Mouse (Mus musculus): ENCODE results near the gene Ldb2.

The Ldb2 gene

GRCm38 (mm10) chr5:44504786-44505185 lies 294.7 kb downstream of the Ldb2 start:
- Histone ChIP-seq H3K9me3 (ENCODE audit: low read length) (0 out of 2 replicates have a peak, but pooled peaks cover 6% of the 10 kb centered on the region), H3K36me3 (ENCODE audit: insufficient read depth, low read length) (no peaks in the 10 kb centered on the region), H3K4me1 (replicated peaks; ENCODE audit: low read depth, low read length) (no peaks in the 10 kb centered on the region), H3K4me3 (replicated peaks; ENCODE audit: low read length) (no peak overlapping the region), H3K27me3 (ENCODE audit: insufficient read depth, low read length) (no peaks in the 10 kb centered on the region)
- TF ChIP-seq POU5F1 (IDR thresholded peaks at IDR 0.05; ENCODE audit: borderline replicate concordance, low read length) (no peak), CTCF (conservative IDR thresholded peaks at IDR 0.05; ENCODE audit: low read length) (no peak), NANOG (IDR thresholded peaks at IDR 0.05; ENCODE audit: borderline replicate concordance, low read length) (no peak)

- H3K36me3 ChIP-seq (ENCODE audit: insufficient read depth, low read length), result no peaks in the 10 kb centered on the region
- H3K9me3 ChIP-seq (ENCODE audit: low read length), result 0 out of 2 replicates have a peak, but pooled peaks cover 4% of the 10 kb centered on the region
- no peaks in the 10 kb centered on the region for H3K27me3 ChIP-seq (ENCODE audit: insufficient read depth, low read length)
- H3K4me1 ChIP-seq (replicated peaks; ENCODE audit: low read depth, low read length), result no peaks in the 10 kb centered on the region
- no peak overlapping the region for H3K4me3 ChIP-seq (replicated peaks; ENCODE audit: low read length)
- TF ChIP-seq POU5F1 (IDR thresholded peaks at IDR 0.05; ENCODE audit: borderline replicate concordance, low read length) (no peak), NANOG (IDR thresholded peaks at IDR 0.05; ENCODE audit: borderline replicate concordance, low read length) (no peak), CTCF (conservative IDR thresholded peaks at IDR 0.05; ENCODE audit: low read length) (no peak)
Measured at GRCm38 (mm10) chr5:44498229-44498628, 301.3 kb downstream of the Ldb2 start.

GRCm38 (mm10) chr5:44496854-44497253 lies 302.6 kb downstream of the Ldb2 start:
- no peaks in the 10 kb centered on the region for H3K36me3 ChIP-seq (ENCODE audit: insufficient read depth, low read length)
- no peak overlapping the region for H3K4me3 ChIP-seq (replicated peaks; ENCODE audit: low read length)
- H3K9me3 ChIP-seq (ENCODE audit: low read length), result no peaks in the 10 kb centered on the region
- 0 out of 2 replicates have a peak, but pooled peaks cover 2% of the 10 kb centered on the region for H3K27me3 ChIP-seq (ENCODE audit: insufficient read depth, low read length)
- TF ChIP-seq NANOG (IDR thresholded peaks at IDR 0.05; ENCODE audit: borderline replicate concordance, low read length) (no peak), CTCF (conservative IDR thresholded peaks at IDR 0.05; ENCODE audit: low read length) (no peak), POU5F1 (IDR thresholded peaks at IDR 0.05; ENCODE audit: borderline replicate concordance, low read length) (no peak)
- H3K4me1 ChIP-seq (replicated peaks; ENCODE audit: low read depth, low read length), result no peaks in the 10 kb centered on the region

GRCm38 (mm10) chr5:44495092-44495491 lies 304.4 kb downstream of the Ldb2 start:
- H3K36me3 ChIP-seq (ENCODE audit: insufficient read depth, low read length), result no peaks in the 10 kb centered on the region
- 0 out of 2 replicates have a peak, but pooled peaks cover 2% of the 10 kb centered on the region for H3K27me3 ChIP-seq (ENCODE audit: insufficient read depth, low read length)
- H3K4me3 ChIP-seq (replicated peaks; ENCODE audit: low read length), result no peak overlapping the region
- TF ChIP-seq POU5F1 (IDR thresholded peaks at IDR 0.05; ENCODE audit: borderline replicate concordance, low read length), result no peak
- peaks cover 5% of the 10 kb centered on the region; the same call in 1 of the 2 replicates for H3K9me3 ChIP-seq (ENCODE audit: low read length)
- H3K4me1 ChIP-seq (replicated peaks; ENCODE audit: low read depth, low read length), result no peaks in the 10 kb centered on the region

- H3K9me3 ChIP-seq (ENCODE audit: low read length), result peaks cover 13% of the 10 kb centered on the region; the same call in 1 of the 2 replicates
- H3K27me3 ChIP-seq (ENCODE audit: insufficient read depth, low read length), result 0 out of 2 replicates have a peak, but pooled peaks cover 2% of the 10 kb centered on the region
- no peaks in the 10 kb centered on the region for H3K4me1 ChIP-seq (replicated peaks; ENCODE audit: low read depth, low read length)
- H3K36me3 ChIP-seq (ENCODE audit: insufficient read depth, low read length), result no peaks in the 10 kb centered on the region
- TF ChIP-seq POU5F1 (IDR thresholded peaks at IDR 0.05; ENCODE audit: borderline replicate concordance, low read length) (no peak), NANOG (IDR thresholded peaks at IDR 0.05; ENCODE audit: borderline replicate concordance, low read length) (no peak), CTCF (conservative IDR thresholded peaks at IDR 0.05; ENCODE audit: low read length) (no peak)
- no peak overlapping the region for H3K4me3 ChIP-seq (replicated peaks; ENCODE audit: low read length)
Measured at GRCm38 (mm10) chr5:44494133-44494532, 305.3 kb downstream of the Ldb2 start.

GRCm38 (mm10) chr5:44491526-44491925 lies 308.0 kb downstream of the Ldb2 start:
- H3K9me3 ChIP-seq (ENCODE audit: low read length), result peaks cover 15% of the 10 kb centered on the region; the same call in 1 of the 2 replicates
- H3K4me3 ChIP-seq (replicated peaks; ENCODE audit: low read length), result no peak overlapping the region
- H3K27me3 ChIP-seq (ENCODE audit: insufficient read depth, low read length), result 0 out of 2 replicates have a peak, but pooled peaks cover 2% of the 10 kb centered on the region
- TF ChIP-seq POU5F1 (IDR thresholded peaks at IDR 0.05; ENCODE audit: borderline replicate concordance, low read length), result no peak
- TF ChIP-seq NANOG (IDR thresholded peaks at IDR 0.05; ENCODE audit: borderline replicate concordance, low read length), result no peak
- TF ChIP-seq CTCF (conservative IDR thresholded peaks at IDR 0.05; ENCODE audit: low read length), result no peak
- no peaks in the 10 kb centered on the region for H3K4me1 ChIP-seq (replicated peaks; ENCODE audit: low read depth, low read length)
- no peaks in the 10 kb centered on the region for H3K36me3 ChIP-seq (ENCODE audit: insufficient read depth, low read length)

GRCm38 (mm10) chr5:44490462-44490861 lies 309.0 kb downstream of the Ldb2 start:
- TF ChIP-seq NANOG (IDR thresholded peaks at IDR 0.05; ENCODE audit: borderline replicate concordance, low read length) (no peak), POU5F1 (IDR thresholded peaks at IDR 0.05; ENCODE audit: borderline replicate concordance, low read length) (no peak)
- Histone ChIP-seq H3K27me3 (ENCODE audit: insufficient read depth, low read length) (0 out of 2 replicates have a peak, but pooled peaks cover 2% of the 10 kb centered on the region), H3K4me1 (replicated peaks; ENCODE audit: low read depth, low read length) (no peaks in the 10 kb centered on the region), H3K4me3 (replicated peaks; ENCODE audit: low read length) (no peak overlapping the region), H3K9me3 (ENCODE audit: low read length) (peaks cover 15% of the 10 kb centered on the region; the same call in 1 of the 2 replicates), H3K36me3 (ENCODE audit: insufficient read depth, low read length) (no peaks in the 10 kb centered on the region)

GRCm38 (mm10) chr5:44483426-44484106 lies 315.9 kb downstream of the Ldb2 start:
- Histone ChIP-seq H3K4me3 (replicated peaks; ENCODE audit: low read length) (no peak overlapping the region), H3K9me3 (ENCODE audit: low read length) (peaks cover 16% of the 10 kb centered on the region), H3K27me3 (ENCODE audit: insufficient read depth, low read length) (no peaks in the 10 kb centered on the region), H3K4me1 (replicated peaks; ENCODE audit: low read depth, low read length) (no peaks in the 10 kb centered on the region), H3K36me3 (ENCODE audit: insufficient read depth, low read length) (no peaks in the 10 kb centered on the region)
- no peak for TF ChIP-seq NANOG (IDR thresholded peaks at IDR 0.05; ENCODE audit: borderline replicate concordance, low read length)
- no peak for TF ChIP-seq POU5F1 (IDR thresholded peaks at IDR 0.05; ENCODE audit: borderline replicate concordance, low read length)
- no peak for TF ChIP-seq CTCF (conservative IDR thresholded peaks at IDR 0.05; ENCODE audit: low read length)

- Histone ChIP-seq H3K36me3 (ENCODE audit: insufficient read depth, low read length) (no peaks in the 10 kb centered on the region), H3K4me3 (replicated peaks; ENCODE audit: low read length) (no peak overlapping the region), H3K27me3 (ENCODE audit: insufficient read depth, low read length) (no peaks in the 10 kb centered on the region), H3K9me3 (ENCODE audit: low read length) (peaks cover 16% of the 10 kb centered on the region), H3K4me1 (replicated peaks; ENCODE audit: low read depth, low read length) (no peaks in the 10 kb centered on the region)
- no peak for TF ChIP-seq NANOG (IDR thresholded peaks at IDR 0.05; ENCODE audit: borderline replicate concordance, low read length)
- TF ChIP-seq CTCF (conservative IDR thresholded peaks at IDR 0.05; ENCODE audit: low read length), result no peak
- TF ChIP-seq POU5F1 (IDR thresholded peaks at IDR 0.05; ENCODE audit: borderline replicate concordance, low read length), result no peak
Measured at GRCm38 (mm10) chr5:44481406-44481805, 318.1 kb downstream of the Ldb2 start.
